Mouse (Mus musculus): ENCODE measurements around the gene Slit3.

DNA sequence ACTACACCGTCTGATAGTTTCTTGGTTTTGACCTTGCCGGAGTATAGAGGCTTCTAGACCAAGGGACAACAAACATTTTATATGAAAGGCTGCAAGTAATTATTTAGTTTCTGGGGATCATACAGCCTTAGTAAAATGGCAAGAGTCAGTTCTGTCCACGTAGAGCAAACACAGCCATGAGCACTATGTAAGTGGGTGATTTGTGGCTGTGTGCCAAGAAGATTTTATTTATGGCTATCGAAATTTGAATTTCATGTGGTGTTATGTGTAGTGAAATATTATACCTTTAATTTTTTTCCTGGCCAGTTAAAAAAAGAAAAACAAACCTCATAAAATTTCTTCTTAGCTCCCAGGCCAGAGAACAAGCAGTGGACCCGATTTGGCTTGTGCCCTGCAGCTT lies 33.4 kb downstream of the Slit3 start:
- TF ChIP-seq GATA1 (IDR thresholded peaks at IDR 0.05; ENCODE audit: low read length): no peak
- TF ChIP-seq TAL1 (IDR thresholded peaks at IDR 0.05; ENCODE audit: low read length): no peak
